Comparison of ENCODE assay signal across 12 mouse cellular contexts in genomic region chr2:32541986-32542573, GRCm38 (mm10). TPM values are rescaled to one million over a fixed set of nuclear protein-coding genes. Genes with fewer than 3 reads are reported as not detected.
DNase-seq lines count a peak whose midpoint lies in the region; ATAC-seq and TF ChIP-seq lines count a peak whose summit lies in the region.
"Had no signal": no experiment of that assay in that cellular context is flagged by ENCODE, and none has a peak within 500 bp of the region (broad histone marks: within the 10 kb centered on the region; RNA-seq: fewer than 3 reads in every experiment).

No protein-coding gene starts in this region.

- no peak overlapping the region for H3K4me2 ChIP-seq in embryonic facial prominence, embryonic 15.5 days (replicated peaks)
- H3K4me2 ChIP-seq in forebrain, embryonic 16.5 days (ENCODE audit: low read length), result no peak overlapping the region
- H3K4me2 ChIP-seq: embryonic facial prominence, embryonic 12.5 days; limb, embryonic 12.5 days had no signal

- peak; percentile 74 for DNase-seq in testis, postnatal 14 days (ENCODE audit: low spot score)
- no peak for DNase-seq in testis, postnatal 10 days (ENCODE audit: low spot score)
- DNase-seq in MN1 (ENCODE audit: low spot score), result no peak
- DNase-seq in forebrain, embryonic 10.5 days (ENCODE audit: extremely low spot score, low spot score), result no peak

- H3K4me3 ChIP-seq in embryonic facial prominence, embryonic 15.5 days (replicated peaks), result no peak overlapping the region
- no peak overlapping the region for H3K4me3 ChIP-seq in small intestine, adult 2 months (ENCODE audit: low read depth, low read length)
- H3K4me3 ChIP-seq in forebrain, embryonic 16.5 days (replicated peaks; ENCODE audit: low read length), result no peak overlapping the region
- no peak overlapping the region for H3K4me3 ChIP-seq in forebrain, embryonic 10.5 days
- H3K4me3 ChIP-seq: embryonic facial prominence, embryonic 12.5 days; limb, embryonic 12.5 days had no signal

- ATAC-seq in embryonic facial prominence, embryonic 15.5 days (ENCODE audit: insufficient number of reproducible peaks, low FRiP score, low TSS enrichment, low read depth), result no peak
- no peak for ATAC-seq in forebrain, embryonic 16.5 days
- ATAC-seq: hindbrain, embryonic 16.5 days had no signal

- no peak overlapping the region for H3K9ac ChIP-seq in embryonic facial prominence, embryonic 15.5 days
- H3K9ac ChIP-seq in forebrain, embryonic 16.5 days (replicated peaks; ENCODE audit: low read depth, low read length), result no peak overlapping the region
- H3K9ac ChIP-seq: embryonic facial prominence, embryonic 12.5 days; limb, embryonic 12.5 days had no signal

- WGBS in embryonic facial prominence, embryonic 15.5 days, result 67% methylated on average over 4 of the region's 4 CpGs
- 22% methylated on average over 4 of the region's 4 CpGs for WGBS in small intestine, adult 2 months
- whole genome bisulfite sequencing in forebrain, embryonic 16.5 days, result 94% methylated on average over 4 of the region's 4 CpGs
- WGBS in forebrain, embryonic 10.5 days, result 93% methylated on average over 4 of the region's 4 CpGs

- TF ChIP-seq CTCF in small intestine, adult 2 months (IDR thresholded peaks at IDR 0.05; ENCODE audit: extremely low read depth, insufficient read length, insufficient replicate concordance, low read depth, low read length), result no peak

- H3K4me1 ChIP-seq in embryonic facial prominence, embryonic 15.5 days, result peaks cover 70% of the 10 kb centered on the region
- peaks cover 57% of the 10 kb centered on the region; the same call in 1 of the 2 replicates for H3K4me1 ChIP-seq in small intestine, adult 2 months (ENCODE audit: control insufficient read depth, insufficient read depth, insufficient read length, low read length)
- H3K4me1 ChIP-seq in forebrain, embryonic 16.5 days (replicated peaks; ENCODE audit: control insufficient read depth, insufficient read depth, low read length), result peaks cover 33% of the 10 kb centered on the region
- peaks cover 42% of the 10 kb centered on the region for H3K4me1 ChIP-seq in forebrain, embryonic 10.5 days

- no peaks in the 10 kb centered on the region for H3K9me3 ChIP-seq in embryonic facial prominence, embryonic 15.5 days (replicated peaks)
- no peaks in the 10 kb centered on the region for H3K9me3 ChIP-seq in forebrain, embryonic 16.5 days (ENCODE audit: control insufficient read depth, low read length)
- no peaks in the 10 kb centered on the region for H3K9me3 ChIP-seq in forebrain, embryonic 10.5 days
- H3K9me3 ChIP-seq: embryonic facial prominence, embryonic 12.5 days; G1E; limb, embryonic 12.5 days had no signal

- H3K36me3 ChIP-seq in embryonic facial prominence, embryonic 15.5 days, result peaks cover 6% of the 10 kb centered on the region; the same call in 1 of the 2 replicates
- peaks cover 10% of the 10 kb centered on the region; the same call in 1 of the 2 replicates for H3K36me3 ChIP-seq in small intestine, adult 2 months (ENCODE audit: control insufficient read depth, insufficient read depth, low read length)
- no peaks in the 10 kb centered on the region for H3K36me3 ChIP-seq in forebrain, embryonic 16.5 days (ENCODE audit: control insufficient read depth, insufficient read depth)
- H3K36me3 ChIP-seq in forebrain, embryonic 10.5 days (replicated peaks), result peaks cover 27% of the 10 kb centered on the region

- H3K27ac ChIP-seq in embryonic facial prominence, embryonic 15.5 days (replicated peaks), result peak overlapping the region; percentile 35; the same call in 1 of the 2 replicates
- peak overlapping the region; percentile 75 for H3K27ac ChIP-seq in small intestine, adult 2 months (ENCODE audit: insufficient read depth, low read depth, low read length)
- no peak overlapping the region for H3K27ac ChIP-seq in forebrain, embryonic 16.5 days (ENCODE audit: low read length)
- no peak overlapping the region for H3K27ac ChIP-seq in forebrain, embryonic 10.5 days
- H3K27ac ChIP-seq: embryonic facial prominence, embryonic 12.5 days; limb, embryonic 12.5 days had no signal

- H3K27me3 ChIP-seq in embryonic facial prominence, embryonic 15.5 days, result no peaks in the 10 kb centered on the region
- no peaks in the 10 kb centered on the region for H3K27me3 ChIP-seq in small intestine, adult 2 months (ENCODE audit: control insufficient read depth, insufficient read depth, low read length)
- H3K27me3 ChIP-seq in forebrain, embryonic 16.5 days (replicated peaks; ENCODE audit: control insufficient read depth, insufficient read depth, low read length), result no peaks in the 10 kb centered on the region
- no peaks in the 10 kb centered on the region for H3K27me3 ChIP-seq in forebrain, embryonic 10.5 days (ENCODE audit: poor library complexity, severe bottlenecking)
- H3K27me3 ChIP-seq: embryonic facial prominence, embryonic 12.5 days; limb, embryonic 12.5 days had no signal

- no peak for TF ChIP-seq POLR2A in small intestine, adult 2 months (IDR thresholded peaks at IDR 0.05; ENCODE audit: low read depth, low read length)

RNA-seq across cellular contexts. Expression of gene Fam102a, which starts 6.9 kb away (rescaled TPM):
- polyA plus RNA-seq in embryonic facial prominence, embryonic 15.5 days (2015; fragmentation: Nextera tagmentation; extraction: Ambion mirVana), result 19.5 and 21.0 TPM in 2 replicates
- 55.2 and 96.2 TPM in 2 replicates for polyA plus RNA-seq in small intestine, adult 2 months (2012; rRNA removed)
- polyA plus RNA-seq in forebrain, embryonic 16.5 days (2015; fragmentation: Nextera tagmentation; extraction: Ambion mirVana), result 4.7 and 5.6 TPM in 2 replicates
- polyA plus RNA-seq in forebrain, embryonic 10.5 days (2016; fragmentation: Nextera tagmentation; extraction: Ambion mirVana), result 7.3 and 7.8 TPM in 2 replicates

RNA-seq across cellular contexts. Expression of gene Dpm2, which starts 28.6 kb away (rescaled TPM):
- 113 and 119 TPM in 2 replicates for polyA plus RNA-seq in embryonic facial prominence, embryonic 15.5 days (2015; fragmentation: Nextera tagmentation; extraction: Ambion mirVana)
- 49.3 and 87.5 TPM in 2 replicates for polyA plus RNA-seq in small intestine, adult 2 months (2012; rRNA removed)
- 136 and 141 TPM in 2 replicates for polyA plus RNA-seq in forebrain, embryonic 16.5 days (2015; fragmentation: Nextera tagmentation; extraction: Ambion mirVana)
- 104 and 105 TPM in 2 replicates for polyA plus RNA-seq in forebrain, embryonic 10.5 days (2016; fragmentation: Nextera tagmentation; extraction: Ambion mirVana)

RNA-seq across cellular contexts. Expression of gene Pip5kl1, which starts 32.5 kb away (rescaled TPM):
- polyA plus RNA-seq in embryonic facial prominence, embryonic 15.5 days (2015; fragmentation: Nextera tagmentation; extraction: Ambion mirVana), result 0.53 and 0.94 TPM in 2 replicates
- 0.15 and 0.25 TPM in 2 replicates for polyA plus RNA-seq in small intestine, adult 2 months (2012; rRNA removed)
- polyA plus RNA-seq in forebrain, embryonic 16.5 days (2015; fragmentation: Nextera tagmentation; extraction: Ambion mirVana), result 3.9 and 6.8 TPM in 2 replicates
- 1.8 TPM in 2 replicates for polyA plus RNA-seq in forebrain, embryonic 10.5 days (2016; fragmentation: Nextera tagmentation; extraction: Ambion mirVana)

RNA-seq across cellular contexts. Expression of gene 9430097D07Rik, which starts 33.4 kb away (rescaled TPM):
- polyA plus RNA-seq in embryonic facial prominence, embryonic 15.5 days (2015; fragmentation: Nextera tagmentation; extraction: Ambion mirVana), result 0.11 and 0.12 TPM in 2 replicates
- polyA plus RNA-seq in small intestine, adult 2 months (2012; rRNA removed), result not detected in 2 replicates
- polyA plus RNA-seq in forebrain, embryonic 16.5 days (2015; fragmentation: Nextera tagmentation; extraction: Ambion mirVana), result 0.42 and 0.60 TPM in 2 replicates
- polyA plus RNA-seq in forebrain, embryonic 10.5 days (2016; fragmentation: Nextera tagmentation; extraction: Ambion mirVana), result 0.19 and 0.30 TPM in 2 replicates
- polyA plus RNA-seq: G1E; gonadal fat pad, adult 2 months; limb, embryonic 12.5 days had no signal

RNA-seq across cellular contexts. Expression of gene St6galnac4, which starts 44.8 kb away (rescaled TPM):
- 34.8 and 36.5 TPM in 2 replicates for polyA plus RNA-seq in embryonic facial prominence, embryonic 15.5 days (2015; fragmentation: Nextera tagmentation; extraction: Ambion mirVana)
- polyA plus RNA-seq in small intestine, adult 2 months (2012; rRNA removed), result 9.1 and 9.6 TPM in 2 replicates
- 27.4 and 29.6 TPM in 2 replicates for polyA plus RNA-seq in forebrain, embryonic 16.5 days (2015; fragmentation: Nextera tagmentation; extraction: Ambion mirVana)
- 15.7 and 17.6 TPM in 2 replicates for polyA plus RNA-seq in forebrain, embryonic 10.5 days (2016; fragmentation: Nextera tagmentation; extraction: Ambion mirVana)

Comparison
In these comparisons a context has a peak if more than half of its experiments do, and no peak if none do; other contexts are left out.
1. H3K27ac ChIP-seq: peak in embryonic facial prominence, embryonic 15.5 days (single experiment) and small intestine, adult 2 months (single experiment); none in forebrain, embryonic 16.5 days (single experiment) and forebrain, embryonic 10.5 days (single experiment).